Mouse (Mus musculus): ENCODE data around the gene Ptpn22. TPM values are rescaled to one million over a fixed set of nuclear protein-coding genes. Genes with fewer than 3 reads are reported as not detected.
"Not testable (repeated sequence)": the region's sequence is repeated elsewhere in the genome, so short reads cannot be mapped to it uniquely, and the experiment has no call there.

The Ptpn22 gene
- 1.6 and 1.7 TPM in 2 replicates for polyA plus RNA-seq (2012; rRNA removed)

DNA sequence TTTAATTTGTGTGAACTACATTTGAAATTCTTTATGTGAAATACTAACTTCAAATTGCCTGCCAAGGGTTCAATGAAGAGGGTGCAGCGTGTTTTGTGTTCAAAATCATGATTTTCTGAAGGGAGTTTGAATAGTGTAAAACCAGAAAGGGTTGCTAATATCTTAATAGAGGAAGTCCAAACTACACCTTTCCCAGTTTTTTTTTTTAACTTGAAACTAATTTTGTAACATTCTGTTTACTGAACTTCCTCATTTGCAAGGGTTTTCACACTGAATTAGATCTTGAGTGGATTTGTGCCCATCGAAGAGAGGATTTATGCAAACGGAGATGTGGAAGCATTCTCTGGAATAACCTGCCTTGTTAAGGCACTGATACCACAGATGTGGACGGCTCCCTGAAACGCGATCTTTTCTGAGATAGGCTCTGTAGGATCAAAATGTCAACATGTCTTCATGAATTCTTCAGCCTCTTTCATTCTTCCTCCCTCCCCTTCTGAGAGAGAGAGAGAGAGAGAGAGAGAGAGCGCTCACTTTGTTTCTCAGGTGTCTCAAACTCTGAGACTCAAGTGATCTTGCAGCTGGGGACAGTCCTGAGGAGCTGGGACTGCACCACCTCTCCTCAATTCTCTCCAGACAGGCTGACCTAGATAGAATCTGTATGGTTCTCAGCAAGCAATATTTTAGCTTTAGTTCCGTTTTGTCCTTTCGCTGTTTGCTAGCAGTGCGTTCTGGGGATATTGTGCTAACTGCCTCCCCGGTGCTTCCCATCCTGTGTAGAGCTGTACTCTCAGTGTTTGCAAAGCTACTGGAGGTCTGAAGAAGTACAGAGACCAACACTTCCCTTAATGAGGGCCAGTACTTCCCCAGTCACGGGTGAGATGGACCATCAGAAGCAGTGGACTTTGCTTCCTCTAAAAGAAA is at the start of gene Ptpn22:
Gene Ptpn22 (plus strand): TSS at position 915 of the 921 bp plus-strand sequence.
- DNase-seq (ENCODE audit: low spot score) = no peak

GRCm38 (mm10) chr3:103809799-103810150 is 49.8 kb upstream of the Ptpn22 start:
- no peak for DNase-seq (ENCODE audit: low spot score)

DNA sequence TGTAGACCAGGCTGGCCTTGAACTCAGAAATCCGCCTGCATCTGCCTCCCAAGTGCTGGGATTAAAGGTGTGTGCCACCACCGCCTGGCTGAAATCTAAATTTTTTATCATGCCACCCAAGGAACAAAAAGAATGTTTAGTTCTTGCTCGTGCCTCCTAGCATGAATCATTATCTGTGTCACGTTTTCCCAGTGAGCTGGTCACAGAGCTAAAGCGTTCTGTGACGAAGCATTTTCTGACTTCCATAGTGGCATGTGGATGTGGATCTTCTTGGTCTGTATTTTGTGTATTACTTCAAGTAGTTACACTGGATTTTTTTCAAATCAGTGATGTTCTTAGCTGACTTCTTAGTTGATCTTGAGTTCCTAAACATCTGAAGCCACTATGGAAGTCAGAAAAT is 48.6 kb upstream of the Ptpn22 start:
- DNase-seq (ENCODE audit: low spot score) = no peak

DNA sequence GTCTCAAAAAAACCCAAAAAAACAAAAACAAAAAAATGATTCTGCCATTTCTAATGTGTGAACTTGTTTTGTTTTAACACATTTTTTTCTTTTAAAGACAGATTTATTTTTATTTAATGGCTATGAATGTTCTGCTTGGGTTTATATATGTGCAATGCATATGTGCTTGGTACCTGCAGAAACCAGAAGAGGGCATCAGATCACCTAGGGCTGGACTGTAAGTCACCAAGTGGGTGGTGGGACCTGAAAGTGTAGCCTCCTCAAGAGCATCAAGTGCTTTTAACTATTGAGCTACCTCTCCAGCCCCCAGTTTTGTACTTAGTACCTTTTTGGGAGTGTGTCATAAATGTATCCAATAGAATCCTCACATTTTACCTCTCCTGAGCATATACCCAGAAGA is 32.0 kb upstream of the Ptpn22 start:
- no peak for DNase-seq (ENCODE audit: low spot score)

DNA sequence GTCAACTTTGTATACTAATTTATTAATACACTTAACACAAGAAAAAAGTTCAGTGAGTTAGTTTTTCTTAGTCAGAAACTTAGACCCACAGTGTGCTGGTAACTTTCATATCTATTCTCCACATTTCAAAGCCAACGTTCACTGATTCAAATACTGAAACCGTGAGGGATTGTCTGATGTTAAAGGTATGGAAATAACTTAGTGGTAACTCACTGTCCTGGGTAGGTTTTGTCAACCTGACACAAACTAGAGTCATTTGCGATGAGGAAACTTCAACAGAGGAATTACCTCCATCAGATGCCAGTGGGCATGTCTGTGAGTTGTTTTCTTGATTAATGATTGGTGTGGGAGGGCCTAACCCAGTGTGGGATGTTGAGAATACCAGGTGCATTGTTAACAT is 30.6 kb upstream of the Ptpn22 start:
- no peak for DNase-seq (ENCODE audit: low spot score)

DNA sequence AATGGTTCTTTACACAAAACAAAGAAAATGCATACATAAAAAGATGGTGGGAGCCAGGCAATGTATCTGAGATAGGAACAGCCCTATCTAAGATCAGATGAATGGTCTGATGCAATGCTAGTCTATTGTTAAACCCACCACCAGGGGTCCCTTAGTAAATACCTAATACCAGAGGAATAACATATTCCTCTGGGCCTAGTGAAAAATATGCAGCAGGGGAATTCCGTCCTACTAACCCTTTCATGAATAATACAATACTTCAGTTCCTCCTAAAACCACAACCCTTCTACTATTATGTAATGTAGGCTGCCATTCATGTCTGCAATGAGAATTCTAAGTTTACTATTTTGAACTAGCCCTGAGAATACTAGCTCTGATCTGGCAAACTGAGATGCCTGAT is 28.9 kb upstream of the Ptpn22 start:
- not testable (repeated sequence) for DNase-seq (ENCODE audit: low spot score)

DNA sequence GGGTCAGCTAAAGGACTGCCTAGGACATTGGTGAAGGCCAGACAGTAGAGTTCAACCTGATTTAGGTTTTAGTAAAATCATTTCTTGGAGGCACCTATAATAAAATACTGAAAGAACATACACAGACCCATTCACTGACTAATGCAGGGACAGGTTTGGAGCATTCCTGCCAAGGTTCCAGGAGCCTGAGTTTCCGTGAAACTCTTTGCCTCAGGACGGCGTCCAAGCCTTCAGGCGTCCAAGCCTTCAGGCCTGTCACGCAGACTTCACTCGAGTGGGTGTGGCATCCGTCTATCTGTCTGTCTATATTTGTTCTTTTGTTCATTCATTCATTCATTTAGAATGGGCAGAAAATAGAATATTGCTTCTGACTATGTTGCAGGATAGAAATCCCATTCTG is 28.4 kb upstream of the Ptpn22 start:
- DNase-seq (ENCODE audit: low spot score) = no peak

DNA sequence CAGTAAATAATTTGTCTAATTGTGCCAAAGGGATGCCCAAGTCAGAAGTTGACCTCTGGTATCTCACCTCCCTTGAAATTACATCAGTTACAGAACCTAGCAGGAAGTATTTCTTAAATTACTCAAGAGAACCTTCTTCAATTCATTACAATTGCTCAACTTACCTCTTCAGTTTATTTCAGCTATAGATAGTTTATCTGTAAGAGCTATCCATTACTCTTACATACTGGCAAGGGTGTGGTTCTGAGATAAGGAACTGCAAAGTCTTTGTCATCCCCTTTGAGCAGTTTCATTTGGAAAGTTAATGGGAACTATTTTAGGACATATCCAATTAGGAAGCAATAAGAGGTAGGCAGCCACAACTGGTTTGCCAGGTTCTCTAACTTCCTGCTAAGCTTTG is 27.2 kb upstream of the Ptpn22 start, which contains the start of gene Bcl2l15:
Gene Bcl2l15 (plus strand): TSS at position 176 of the 400 bp plus-strand sequence.
- DNase-seq (ENCODE audit: low spot score) = no peak

DNA sequence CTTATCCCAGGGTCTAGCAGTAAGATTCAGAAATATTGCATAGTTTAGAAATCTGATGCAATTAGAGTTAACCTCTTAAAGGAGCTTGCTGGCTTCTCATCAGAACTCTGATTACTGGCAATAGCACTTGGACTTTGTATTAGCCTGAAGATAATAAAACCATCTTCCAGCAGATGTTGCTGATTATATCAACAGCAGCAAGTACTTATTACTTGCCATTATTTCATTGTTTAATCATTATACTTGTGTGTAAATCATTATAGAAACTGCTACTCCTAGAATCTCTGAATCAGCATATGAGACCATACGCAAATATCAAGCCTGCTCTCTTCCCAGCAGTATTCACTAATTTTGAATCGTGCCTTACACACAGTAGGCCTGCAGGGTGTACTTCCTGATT is 25.6 kb upstream of the Ptpn22 start:
- DNase-seq (ENCODE audit: low spot score) = no peak

DNA sequence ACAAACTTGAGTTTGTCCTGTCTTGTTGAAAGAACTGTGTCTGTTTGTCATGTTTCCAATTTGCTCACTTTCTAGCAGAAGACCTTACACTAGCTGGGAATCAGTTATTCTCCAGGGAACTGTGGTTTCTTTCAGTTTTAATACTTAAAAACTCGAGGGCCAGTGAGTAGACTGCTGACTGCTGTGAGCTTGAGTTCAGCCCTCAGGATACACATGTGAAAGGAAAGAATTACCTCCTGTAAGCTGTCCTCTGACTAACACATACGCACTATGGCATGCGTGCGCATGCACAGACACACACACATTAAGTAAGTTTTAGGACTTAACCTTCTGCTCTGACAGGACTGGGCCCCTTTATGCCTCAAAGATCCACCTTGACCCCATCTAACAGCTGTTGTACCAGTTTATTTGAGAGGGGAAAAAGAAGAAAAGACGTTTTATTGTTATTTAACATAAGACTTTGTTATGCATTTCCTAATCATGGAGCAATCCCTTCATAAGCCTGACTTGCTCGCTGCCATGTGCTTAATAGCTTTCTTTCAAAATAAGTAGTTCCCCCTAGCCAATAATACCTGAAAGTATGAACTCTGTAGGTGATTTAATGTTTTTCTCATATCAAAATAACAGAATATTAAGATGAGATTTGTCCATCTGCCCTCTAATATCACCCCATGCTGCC is 24.2 kb upstream of the Ptpn22 start:
- DNase-seq (ENCODE audit: low spot score) = no peak

DNA sequence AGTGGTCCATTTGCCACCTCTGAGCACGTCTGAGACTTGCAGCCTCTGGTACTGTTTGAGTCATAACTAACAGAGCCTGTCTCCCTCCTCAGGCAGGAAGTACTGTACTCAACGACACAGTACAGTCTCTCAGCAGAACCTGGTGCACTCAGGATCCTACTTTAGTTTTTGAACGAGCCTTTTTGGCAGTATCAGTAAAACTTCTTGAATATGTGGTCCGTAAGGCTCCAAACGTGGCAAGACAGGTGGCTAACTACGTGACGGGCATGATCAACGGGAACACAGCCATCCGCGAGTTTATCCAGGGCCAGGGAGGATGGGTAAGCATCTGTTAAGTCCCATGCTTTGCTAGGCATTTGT is 23.7 kb upstream of the Ptpn22 start:
- DNase-seq (ENCODE audit: low spot score) = no peak

DNA sequence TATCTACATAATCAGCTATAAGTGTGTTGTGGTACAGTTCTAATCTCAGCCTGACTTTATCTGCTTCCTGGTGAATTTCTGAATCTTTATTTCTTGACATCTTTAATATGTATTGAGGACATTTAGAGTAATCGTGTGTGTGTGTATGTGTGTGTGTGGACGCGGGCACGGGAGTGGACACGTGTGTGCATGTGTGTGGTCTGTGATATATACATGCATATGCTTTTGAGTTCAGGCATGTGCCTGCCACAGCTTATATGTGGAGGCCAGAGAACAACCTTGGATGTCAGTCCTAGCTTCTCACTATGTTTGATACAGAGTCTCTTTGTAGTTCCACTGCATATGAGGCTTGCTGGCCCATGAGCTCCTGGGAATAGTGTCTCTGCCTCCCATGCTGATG is 23.1 kb upstream of the Ptpn22 start:
- no peak for DNase-seq (ENCODE audit: low spot score)

DNA sequence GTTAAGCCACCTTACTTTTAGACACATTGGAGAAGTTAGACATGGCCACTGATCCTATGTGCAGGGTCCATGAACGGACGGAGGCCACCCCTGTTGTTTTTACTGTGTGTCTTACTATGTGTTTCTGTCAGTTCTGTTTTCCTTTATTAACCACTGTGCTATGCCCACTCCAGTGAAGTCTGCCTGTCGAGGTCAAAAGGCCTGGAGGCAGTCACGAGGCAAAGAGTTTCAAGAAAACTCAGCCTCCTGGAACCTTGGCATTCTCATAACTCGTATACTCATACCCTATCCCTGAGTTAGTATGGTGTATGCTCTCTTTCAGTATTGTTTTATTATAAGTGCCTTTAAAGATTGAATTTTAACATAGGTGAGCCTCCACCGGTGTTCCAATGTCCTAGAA is 19.9 kb upstream of the Ptpn22 start:
- no peak for DNase-seq (ENCODE audit: low spot score)

DNA sequence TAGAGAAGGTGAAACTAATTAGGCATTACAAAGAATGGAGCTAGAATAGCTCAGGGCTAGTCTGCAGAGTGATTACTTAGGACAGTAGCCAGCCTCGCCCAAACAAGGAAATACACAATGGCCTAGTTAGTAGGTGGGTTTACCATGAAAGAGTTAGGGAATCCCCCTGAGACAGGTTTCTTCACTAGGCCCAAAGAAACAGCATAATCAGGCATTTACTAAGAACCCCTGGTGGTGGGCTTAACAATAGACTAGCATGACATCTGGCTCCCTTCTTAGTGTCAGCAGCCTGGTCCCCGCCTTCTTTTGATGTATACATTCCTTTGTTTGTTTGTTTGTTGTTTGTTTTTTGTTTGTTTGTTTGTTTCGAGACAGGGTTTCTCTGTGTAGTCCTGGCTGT is 19.4 kb upstream of the Ptpn22 start:
- not testable (repeated sequence) for DNase-seq (ENCODE audit: low spot score)

- DNase-seq (ENCODE audit: low spot score) = not testable (repeated sequence)
Measured at GRCm38 (mm10) chr3:103840946-103841345, 18.6 kb upstream of the Ptpn22 start.

DNA sequence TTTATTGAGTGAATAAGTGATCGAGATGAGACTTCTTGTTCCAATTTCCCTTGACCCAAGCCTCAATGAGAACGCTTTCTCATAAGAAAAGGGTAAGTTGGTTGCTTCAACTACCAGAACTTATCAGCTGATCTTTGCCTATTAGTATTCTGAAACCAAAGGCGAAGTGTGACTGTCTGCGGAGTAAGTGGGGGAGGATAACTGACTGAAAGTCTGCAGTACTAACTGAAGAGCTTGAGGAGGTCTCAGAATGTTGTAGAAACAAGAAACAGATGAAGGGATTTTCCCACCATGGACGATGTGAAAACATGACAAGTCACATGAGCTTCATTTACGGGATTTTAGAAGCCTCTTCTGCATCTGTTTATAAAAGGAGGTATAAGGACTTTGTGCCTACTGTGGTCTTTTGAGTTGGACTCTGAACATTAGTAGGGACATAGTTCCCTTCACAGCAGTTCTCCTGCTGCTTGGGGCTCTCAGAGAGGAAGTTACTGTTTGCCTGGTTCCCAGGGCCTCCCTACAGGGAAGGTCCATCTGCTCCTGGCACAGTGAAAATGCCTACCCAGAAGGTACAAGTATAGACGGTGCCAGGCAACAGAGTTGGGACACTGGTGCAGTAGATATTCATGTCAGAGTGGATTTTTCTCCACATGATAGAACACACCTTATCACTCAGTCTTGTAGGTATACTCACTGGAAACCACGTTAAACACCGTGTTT is 8.8 kb upstream of the Ptpn22 start:
- DNase-seq (ENCODE audit: low spot score) = no peak

GRCm38 (mm10) chr3:103851481-103851880 is 8.1 kb upstream of the Ptpn22 start:
- no peak for DNase-seq (ENCODE audit: low spot score)

- no peak for DNase-seq (ENCODE audit: low spot score)
Measured at GRCm38 (mm10) chr3:103851882-103852281, 7.7 kb upstream of the Ptpn22 start.

- no peak for DNase-seq (ENCODE audit: low spot score)
Measured at GRCm38 (mm10) chr3:103852565-103853299, 6.9 kb upstream of the Ptpn22 start.

- no peak for DNase-seq (ENCODE audit: low spot score)
Measured at GRCm38 (mm10) chr3:103853804-103854203, 5.8 kb upstream of the Ptpn22 start.

- DNase-seq (ENCODE audit: low spot score) = no peak
Measured at GRCm38 (mm10) chr3:103857036-103857805, 2.4 kb upstream of the Ptpn22 start.

Data from urinary bladder, adult 2 months (tissue).